Mouse (Mus musculus) limb, embryonic 15.5 days (tissue): ENCODE measurements around the gene Notum. TPM values are rescaled to one million over a fixed set of nuclear protein-coding genes. Genes with fewer than 3 reads are reported as not detected.

ENCODE experiments used
- ATAC-seq: fragments of 200-750 bp; cut with Nextera tagmentation; 2 replicates; pipeline ENCODE4 v1.8.0; 2017; ENCODE audit warnings: low read depth, moderate TSS enrichment; ENCODE audit not compliant: insufficient number of reproducible peaks, low FRiP score, low TSS enrichment
- H3K27ac ChIP-seq: fragments of 300-500 bp; sonication (generic); 2 replicates; pipeline ENCODE4 v1.5.1; 2015; ENCODE audit warnings: moderate library complexity, mild to moderate bottlenecking, inconsistent platforms
- H3K27me3 ChIP-seq: fragments of 300-500 bp; sonication (generic); 2 replicates; pipeline ENCODE4 v1.6.1; 2015; ENCODE audit warnings: inconsistent platforms
- H3K36me3 ChIP-seq: fragments of 300-500 bp; sonication (generic); 2 replicates; pipeline ENCODE4 v1.6.1; 2015; ENCODE audit warnings: inconsistent platforms
- H3K4me1 ChIP-seq: fragments of 300-500 bp; sonication (generic); 2 replicates; pipeline ENCODE4 v1.6.1; 2015; ENCODE audit warnings: inconsistent platforms
- H3K4me2 ChIP-seq: fragments of 300-500 bp; sonication (generic); 2 replicates; pipeline ENCODE4 v1.6.1; 2015; ENCODE audit warnings: mild to moderate bottlenecking, inconsistent platforms
- H3K4me3 ChIP-seq: fragments of 300-500 bp; sonication (generic); 2 replicates; pipeline ENCODE4 v1.5.1; 2015; ENCODE audit warnings: mild to moderate bottlenecking, inconsistent platforms
- H3K9ac ChIP-seq: fragments of 300-500 bp; sonication (generic); 2 replicates; pipeline ENCODE4 v1.6.1; 2015; ENCODE audit warnings: inconsistent platforms
- H3K9me3 ChIP-seq: fragments of 300-500 bp; sonication (generic); 2 replicates; pipeline ENCODE4 v1.6.1; 2016; ENCODE audit warnings: inconsistent platforms
- WGBS: fragments of 180-500 bp; shearing (Covaris S2); methylation state at CpG from one replicate; pipeline ENCODE4 v1.1.7; 2015; 5-methylcytosine and 5-hydroxymethylcytosine counted together
- polyA plus RNA-seq: library from polyadenylated mRNA; unstranded; fragments of >200 nt; fragmentation: Nextera tagmentation; extraction: Ambion mirVana; gene quantifications from 2 replicates; pipeline ENCODE4 v1.2.1, GENCODE M21; 2015

Notum gene
- polyA plus RNA-seq, 1 experiment from 2014 or later, result 5.4 TPM

DNA sequence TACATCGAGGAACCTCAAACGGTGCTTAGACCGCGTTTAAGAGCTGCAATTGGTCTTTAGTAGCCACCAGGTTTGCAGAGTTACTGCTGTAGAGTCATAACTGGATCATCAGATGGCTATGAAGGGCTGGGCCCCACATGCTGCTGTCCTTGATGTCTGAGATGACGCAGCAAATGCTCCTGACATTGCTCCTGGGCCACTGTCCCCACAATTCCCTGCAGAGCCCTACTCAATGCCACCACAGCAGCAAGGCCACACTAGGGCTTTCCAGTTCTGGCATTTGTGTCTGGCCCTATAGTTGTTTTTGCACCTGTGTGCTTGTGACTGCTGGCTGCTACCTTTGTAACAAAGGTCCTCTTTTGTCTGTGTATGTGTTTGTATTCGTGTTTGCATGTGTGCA lies 38.2 kb downstream of the Notum start:
- Histone ChIP-seq H3K4me2 (no peak overlapping the region), H3K4me3 (no peak overlapping the region), H3K4me1 (peaks cover 16% of the 10 kb centered on the region), H3K27ac (no peak overlapping the region), H3K27me3 (no peaks in the 10 kb centered on the region), H3K9ac (no peak overlapping the region), H3K9me3 (no peaks in the 10 kb centered on the region), H3K36me3 (peaks cover 61% of the 10 kb centered on the region)
- 89% methylated on average over 6 of the region's 6 CpGs for WGBS
- ATAC-seq, result no peak

DNA sequence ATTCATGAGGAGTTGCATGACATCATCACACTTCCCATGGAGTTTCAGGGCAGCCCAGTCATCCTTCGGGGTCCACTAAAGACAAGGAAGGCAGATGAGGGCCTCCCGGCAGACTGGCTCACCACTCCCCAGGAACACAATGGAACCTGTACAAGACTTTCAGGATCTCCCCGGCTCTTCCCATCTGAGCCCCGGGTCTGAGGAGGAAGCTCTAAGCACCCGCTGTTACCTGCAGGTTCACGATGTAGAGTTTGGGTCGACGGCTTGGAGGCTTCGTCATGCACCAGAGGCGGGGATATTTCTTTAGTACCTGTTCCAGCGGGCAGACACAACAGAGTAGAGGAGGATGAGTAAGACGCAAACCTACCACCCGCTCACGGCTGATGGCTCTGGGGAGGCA lies 40.8 kb downstream of the Notum start:
- no peaks in the 10 kb centered on the region for H3K27me3 ChIP-seq
- H3K9me3 ChIP-seq, result no peaks in the 10 kb centered on the region
- no peak overlapping the region for H3K27ac ChIP-seq
- no peak overlapping the region for H3K4me2 ChIP-seq
- ATAC-seq, result no peak
- whole genome bisulfite sequencing, result 92% methylated on average over 14 of the region's 14 CpGs
- H3K9ac ChIP-seq, result no peak overlapping the region
- H3K36me3 ChIP-seq, result peaks cover 50% of the 10 kb centered on the region
- no peak overlapping the region for H3K4me3 ChIP-seq
- H3K4me1 ChIP-seq, result peaks cover 29% of the 10 kb centered on the region

DNA sequence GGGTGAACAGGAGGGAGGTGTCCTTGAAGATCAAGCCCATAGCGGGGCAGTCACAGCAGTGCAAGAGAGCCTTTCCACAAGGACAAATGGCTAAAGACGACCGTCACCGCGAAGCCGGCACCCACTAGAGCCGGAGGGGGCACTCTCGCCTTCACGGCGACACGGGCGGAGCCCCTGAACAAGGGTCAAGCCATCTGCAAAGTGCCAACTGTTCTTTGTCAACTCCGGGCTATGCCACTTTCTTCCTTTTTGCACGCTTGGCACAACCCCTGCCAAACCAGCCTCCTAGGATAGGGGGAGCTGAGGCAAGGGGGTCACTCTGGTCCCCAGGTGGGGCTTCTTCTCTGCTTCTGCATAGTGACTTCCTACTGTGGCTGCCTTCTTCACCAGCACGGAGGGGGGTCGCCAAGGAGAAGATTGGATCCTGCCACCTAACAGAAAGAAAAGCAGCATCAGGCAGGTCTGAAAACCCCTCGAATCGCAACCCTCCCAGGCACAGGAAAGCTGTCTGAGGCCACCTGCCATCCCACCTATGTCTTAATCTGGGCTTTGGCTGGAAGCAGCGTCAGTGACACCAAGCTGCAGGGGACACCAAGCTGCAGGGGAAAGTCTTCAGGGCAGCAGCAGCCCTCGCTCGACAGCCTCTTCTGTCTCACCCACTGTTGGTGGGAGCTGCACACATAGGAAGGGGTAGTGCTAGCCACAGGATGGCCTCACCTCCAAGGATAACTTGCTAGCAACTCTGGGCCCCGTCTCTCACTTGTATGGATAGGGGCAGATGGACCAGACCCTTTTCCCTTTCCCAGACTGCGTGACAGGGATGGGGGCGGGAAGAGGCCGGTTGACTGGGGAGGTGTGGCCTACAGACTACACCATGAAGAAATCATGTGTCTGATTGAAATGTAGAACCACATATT lies 42.1 kb downstream of the Notum start:
- H3K9ac ChIP-seq, result no peak overlapping the region
- 92% methylated on average over 25 of the region's 25 CpGs for WGBS
- H3K9me3 ChIP-seq, result no peaks in the 10 kb centered on the region
- no peak overlapping the region for H3K4me2 ChIP-seq
- no peak overlapping the region for H3K4me3 ChIP-seq
- H3K4me1 ChIP-seq, result peaks cover 23% of the 10 kb centered on the region
- H3K27me3 ChIP-seq, result no peaks in the 10 kb centered on the region
- ATAC-seq, result no peak
- peaks cover 60% of the 10 kb centered on the region for H3K36me3 ChIP-seq
- no peak overlapping the region for H3K27ac ChIP-seq

DNA sequence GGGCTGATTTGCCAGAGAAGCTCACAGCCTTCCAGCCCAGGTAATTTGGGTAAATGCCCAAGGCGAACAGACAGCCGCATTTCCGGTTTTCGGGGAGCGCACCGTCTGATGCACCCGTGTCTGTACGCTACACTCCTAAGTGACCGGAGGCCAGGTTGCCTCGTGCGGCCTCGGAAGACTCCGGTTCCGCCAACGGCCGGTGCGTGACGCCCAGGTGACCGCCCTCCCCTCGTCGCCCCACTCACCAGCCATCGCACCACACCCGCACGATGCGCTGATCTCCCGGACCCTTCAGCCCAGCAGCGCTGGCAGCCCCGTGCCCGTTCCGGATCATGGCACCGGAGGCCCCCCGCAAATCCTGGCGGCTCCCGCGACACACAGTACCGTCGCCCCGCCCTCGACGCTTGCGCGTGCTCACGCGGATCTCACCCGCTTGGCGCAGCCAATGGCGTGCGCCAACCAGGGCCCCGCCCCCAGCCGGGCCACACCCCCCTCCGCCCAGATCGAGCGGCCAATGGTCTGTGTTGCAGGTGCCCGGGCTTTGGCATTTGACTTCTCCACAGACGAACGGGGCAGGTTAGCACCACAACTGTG lies 43.4 kb downstream of the Notum start, which contains the start of gene Pcyt2:
TSS of gene Pcyt2 (minus strand) at position 418 of the 594 bp plus-strand sequence.
- Histone ChIP-seq H3K9me3 (no peaks in the 10 kb centered on the region), H3K4me2 (peak within 1 kb of the TSS; percentile 85), H3K36me3 (peaks cover 64% of the 10 kb centered on the region), H3K9ac (peak within 1 kb of the TSS; percentile 81), H3K27me3 (no peaks in the 10 kb centered on the region), H3K4me3 (peak within 1 kb of the TSS; percentile 89), H3K4me1 (peaks cover 20% of the 10 kb centered on the region), H3K27ac (peak within 1 kb of the TSS; percentile 76)
- under 1% methylated on average over 56 of the region's 56 CpGs for WGBS
- peak; percentile 89 for ATAC-seq

DNA sequence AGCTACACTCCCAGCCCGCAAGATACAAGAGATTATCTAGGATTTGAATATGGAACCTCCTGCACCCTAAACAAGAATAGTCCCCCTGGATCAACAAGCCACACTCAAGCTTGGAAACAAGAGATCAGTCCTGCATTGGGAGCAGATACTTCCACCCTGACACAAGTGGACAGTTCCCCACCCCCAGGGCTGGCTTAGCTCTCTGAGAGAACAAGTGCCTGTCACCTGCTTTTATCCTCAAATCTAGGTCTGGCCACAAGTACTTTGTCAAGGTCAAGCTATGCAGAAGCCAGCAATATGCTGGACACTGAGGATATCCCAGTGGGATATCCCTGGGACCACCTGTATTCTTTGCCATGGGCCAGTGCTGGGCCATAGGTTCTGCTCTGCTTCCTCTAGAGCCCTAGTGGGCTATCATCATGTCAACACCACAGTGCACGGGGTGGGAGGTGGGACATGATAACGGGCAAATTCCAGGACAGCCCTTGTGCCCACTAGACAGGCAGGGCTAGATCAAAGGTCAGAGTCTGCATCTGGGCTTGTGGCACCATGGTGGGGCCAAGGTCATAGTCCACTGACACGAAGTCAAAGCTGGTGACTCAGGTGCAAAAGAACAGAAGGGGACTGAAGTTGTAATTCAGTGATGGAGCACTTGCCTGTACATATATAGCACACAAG lies 44.2 kb downstream of the Notum start:
- Histone ChIP-seq H3K4me1 (peaks cover 20% of the 10 kb centered on the region), H3K27me3 (no peaks in the 10 kb centered on the region), H3K4me3 (peak overlapping the region; percentile 89), H3K9ac (peak overlapping the region; percentile 81; the same call in 1 of the 2 replicates), H3K36me3 (peaks cover 66% of the 10 kb centered on the region), H3K9me3 (no peaks in the 10 kb centered on the region), H3K27ac (no peak overlapping the region), H3K4me2 (peak overlapping the region; percentile 85)
- WGBS, result 43% methylated on average over 4 of the region's 4 CpGs
- no peak for ATAC-seq

DNA sequence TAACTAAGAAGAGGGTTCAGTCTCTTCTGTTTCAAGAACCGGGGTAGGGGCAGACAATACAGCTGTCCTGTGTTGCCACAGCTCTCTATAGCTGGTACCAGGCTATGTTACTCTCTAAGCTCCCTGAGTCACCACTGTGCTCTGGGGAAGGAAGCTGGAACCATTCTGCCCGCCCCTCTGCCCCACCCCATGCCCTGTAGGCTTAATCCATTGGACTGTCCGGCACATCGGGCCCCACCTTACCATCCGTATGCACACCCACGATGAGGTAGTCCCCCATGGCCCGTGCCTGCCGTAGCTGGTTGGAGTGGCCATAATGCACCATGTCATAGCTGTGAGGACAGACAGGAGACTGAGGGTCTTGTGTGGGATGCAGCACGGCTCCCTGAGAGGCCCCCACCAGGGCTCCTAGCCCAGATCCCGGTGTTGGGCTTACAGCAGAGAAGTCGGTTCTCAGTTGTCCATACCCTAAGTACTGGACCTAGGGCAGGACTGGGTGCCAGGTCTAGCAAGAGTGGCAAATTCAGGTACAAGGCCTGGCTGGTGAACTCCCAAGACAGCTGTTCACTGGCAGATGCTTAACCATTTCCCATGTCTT lies 45.3 kb downstream of the Notum start:
- Histone ChIP-seq H3K4me1 (peaks cover 20% of the 10 kb centered on the region), H3K9ac (no peak overlapping the region), H3K9me3 (no peaks in the 10 kb centered on the region), H3K4me2 (peak overlapping the region; percentile 85; the same call in 1 of the 2 replicates), H3K27me3 (no peaks in the 10 kb centered on the region), H3K27ac (no peak overlapping the region), H3K36me3 (peaks cover 67% of the 10 kb centered on the region), H3K4me3 (no peak overlapping the region)
- WGBS, result 94% methylated on average over 11 of the region's 11 CpGs
- ATAC-seq, result no peak

DNA sequence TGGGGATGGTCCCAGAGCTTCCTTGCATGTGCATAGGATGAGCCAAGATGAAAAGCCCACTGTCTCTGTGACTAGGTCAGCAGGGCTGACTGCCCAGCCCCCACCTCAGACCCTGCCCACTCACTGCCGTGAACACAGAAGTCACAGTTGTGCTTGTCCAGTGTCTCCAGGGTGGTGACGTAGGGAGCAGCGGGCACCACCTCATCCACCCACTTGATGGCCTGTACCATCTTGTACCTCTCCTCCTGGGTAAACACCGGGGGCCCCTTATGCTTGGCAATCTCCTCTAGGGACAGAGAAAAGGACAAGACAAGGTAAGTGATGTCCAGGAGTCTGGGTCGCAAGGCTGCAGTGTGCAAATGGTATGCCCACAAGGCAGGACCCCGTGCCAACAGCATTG lies 45.8 kb downstream of the Notum start:
- ATAC-seq, result no peak
- Histone ChIP-seq H3K9ac (no peak overlapping the region), H3K9me3 (no peaks in the 10 kb centered on the region), H3K4me1 (peaks cover 20% of the 10 kb centered on the region), H3K27ac (no peak overlapping the region), H3K4me3 (no peak overlapping the region), H3K36me3 (peaks cover 67% of the 10 kb centered on the region), H3K27me3 (no peaks in the 10 kb centered on the region), H3K4me2 (no peak overlapping the region)
- 96% methylated on average over 6 of the region's 6 CpGs for WGBS

DNA sequence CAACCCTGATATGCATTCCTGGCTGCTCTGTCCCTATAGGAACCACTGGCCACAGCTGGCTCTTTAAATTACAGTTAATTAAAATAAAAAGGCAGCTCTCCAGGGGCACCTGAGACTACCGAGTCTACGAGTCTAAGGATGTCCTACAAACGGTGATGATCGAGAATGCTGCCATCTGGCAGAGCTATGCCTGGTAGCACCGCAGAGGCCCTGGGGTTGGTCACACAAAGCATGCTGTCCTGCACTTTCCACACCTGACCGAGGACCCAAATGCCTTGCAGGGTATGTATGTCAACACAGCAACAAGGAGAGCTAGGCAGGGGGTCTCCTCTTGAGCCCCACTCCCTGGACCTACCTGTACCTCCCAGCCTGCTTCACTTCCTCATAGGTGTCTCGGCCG lies 47.0 kb downstream of the Notum start:
- H3K36me3 ChIP-seq, result peaks cover 67% of the 10 kb centered on the region
- no peak overlapping the region for H3K4me3 ChIP-seq
- ATAC-seq, result no peak
- 80% methylated on average over 8 of the region's 8 CpGs for WGBS
- H3K4me2 ChIP-seq, result no peak overlapping the region
- peaks cover 26% of the 10 kb centered on the region for H3K4me1 ChIP-seq
- H3K27me3 ChIP-seq, result peaks cover 3% of the 10 kb centered on the region
- no peak overlapping the region for H3K27ac ChIP-seq
- no peak overlapping the region for H3K9ac ChIP-seq
- H3K9me3 ChIP-seq, result no peaks in the 10 kb centered on the region

DNA sequence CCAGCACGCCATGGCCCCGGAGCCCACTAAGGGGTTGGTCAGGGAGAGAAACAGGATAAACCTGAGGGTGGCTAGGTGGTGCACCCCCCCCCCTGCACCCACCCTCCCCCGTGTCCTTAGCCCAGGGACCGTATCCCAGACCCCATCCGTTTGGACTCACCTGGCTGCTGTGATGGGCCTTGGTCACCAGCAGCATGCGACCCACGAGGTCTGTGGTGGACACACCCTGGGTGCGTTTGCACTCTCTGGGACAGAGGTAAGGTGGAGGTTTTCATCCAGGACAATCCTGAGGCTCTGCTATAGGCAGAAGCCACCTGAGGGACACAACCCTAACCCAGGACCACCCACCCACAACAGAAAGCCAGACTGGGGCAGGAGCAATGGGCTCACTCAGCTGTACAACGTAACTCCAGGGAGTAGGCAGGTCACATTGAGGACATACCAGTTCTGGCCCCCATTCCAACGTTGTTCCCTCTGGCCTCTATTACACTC lies 47.4 kb downstream of the Notum start:
- no peak overlapping the region for H3K27ac ChIP-seq
- H3K4me1 ChIP-seq, result peaks cover 29% of the 10 kb centered on the region
- no peak overlapping the region for H3K4me3 ChIP-seq
- H3K27me3 ChIP-seq, result peaks cover 3% of the 10 kb centered on the region
- WGBS, result 86% methylated on average over 10 of the region's 10 CpGs
- H3K9ac ChIP-seq, result no peak overlapping the region
- H3K36me3 ChIP-seq, result peaks cover 62% of the 10 kb centered on the region
- no peaks in the 10 kb centered on the region for H3K9me3 ChIP-seq
- no peak overlapping the region for H3K4me2 ChIP-seq
- ATAC-seq, result no peak

DNA sequence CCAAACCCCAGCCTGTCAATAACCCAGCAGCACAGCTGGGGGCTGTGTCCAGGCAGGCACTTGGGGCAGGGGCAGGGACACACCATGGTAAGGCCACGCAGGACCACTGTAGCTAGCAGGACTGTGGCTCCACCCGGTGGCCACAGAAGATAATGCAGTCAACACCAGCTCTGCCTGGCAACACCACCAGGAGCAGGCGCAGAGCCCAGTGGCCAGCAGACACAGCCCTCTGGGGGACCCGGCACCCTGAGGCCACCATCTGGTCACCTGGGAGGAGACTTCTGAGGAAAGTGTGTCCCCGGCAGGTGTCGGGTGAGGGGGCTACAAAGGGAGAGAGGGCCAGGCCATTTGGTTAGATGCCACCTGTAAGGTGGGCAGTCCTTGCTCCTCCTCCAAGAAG lies 48.2 kb downstream of the Notum start:
- Histone ChIP-seq H3K27ac (no peak overlapping the region), H3K9ac (no peak overlapping the region), H3K4me2 (no peak overlapping the region), H3K9me3 (no peaks in the 10 kb centered on the region), H3K4me1 (peaks cover 33% of the 10 kb centered on the region), H3K36me3 (peaks cover 57% of the 10 kb centered on the region), H3K27me3 (peaks cover 6% of the 10 kb centered on the region), H3K4me3 (no peak overlapping the region)
- ATAC-seq, result no peak
- 35% methylated on average over 6 of the region's 6 CpGs for WGBS

DNA sequence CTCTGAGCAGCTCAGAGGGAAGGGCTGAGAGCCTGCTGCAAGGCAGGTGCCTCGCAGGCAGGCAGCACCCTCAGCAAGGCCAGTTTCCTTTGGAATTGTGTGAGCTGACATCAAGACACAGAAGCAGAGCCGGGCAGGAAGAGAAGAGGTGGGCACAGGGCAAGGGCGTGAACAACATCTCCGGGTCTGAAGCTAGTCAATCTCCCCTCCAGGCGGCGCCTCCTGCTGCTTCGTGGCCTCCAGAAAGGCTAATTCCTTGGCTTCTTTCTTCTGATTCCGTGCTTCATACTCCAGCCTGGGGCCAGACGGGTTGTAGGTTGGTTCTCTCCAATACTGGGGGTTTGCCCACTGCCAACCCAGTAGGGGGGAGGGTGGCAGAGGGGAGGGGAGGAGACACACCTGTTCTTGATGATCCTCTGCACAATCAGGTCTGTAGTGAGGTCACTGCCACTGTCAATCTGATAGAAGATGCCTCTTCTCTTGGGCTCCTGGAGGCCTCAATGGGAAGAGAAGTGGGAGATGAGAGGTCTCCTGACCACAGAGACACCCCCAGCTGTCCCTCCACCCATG lies 50.4 kb downstream of the Notum start:
- Histone ChIP-seq H3K4me2 (no peak overlapping the region), H3K27me3 (peaks cover 6% of the 10 kb centered on the region), H3K4me3 (no peak overlapping the region), H3K9ac (no peak overlapping the region), H3K4me1 (peaks cover 19% of the 10 kb centered on the region), H3K9me3 (no peaks in the 10 kb centered on the region), H3K36me3 (peaks cover 73% of the 10 kb centered on the region), H3K27ac (no peak overlapping the region)
- WGBS, result 88% methylated on average over 9 of the region's 9 CpGs
- ATAC-seq, result no peak
